Comparison of ENCODE assay signal across 8 mouse cellular contexts in the genomic region with DNA sequence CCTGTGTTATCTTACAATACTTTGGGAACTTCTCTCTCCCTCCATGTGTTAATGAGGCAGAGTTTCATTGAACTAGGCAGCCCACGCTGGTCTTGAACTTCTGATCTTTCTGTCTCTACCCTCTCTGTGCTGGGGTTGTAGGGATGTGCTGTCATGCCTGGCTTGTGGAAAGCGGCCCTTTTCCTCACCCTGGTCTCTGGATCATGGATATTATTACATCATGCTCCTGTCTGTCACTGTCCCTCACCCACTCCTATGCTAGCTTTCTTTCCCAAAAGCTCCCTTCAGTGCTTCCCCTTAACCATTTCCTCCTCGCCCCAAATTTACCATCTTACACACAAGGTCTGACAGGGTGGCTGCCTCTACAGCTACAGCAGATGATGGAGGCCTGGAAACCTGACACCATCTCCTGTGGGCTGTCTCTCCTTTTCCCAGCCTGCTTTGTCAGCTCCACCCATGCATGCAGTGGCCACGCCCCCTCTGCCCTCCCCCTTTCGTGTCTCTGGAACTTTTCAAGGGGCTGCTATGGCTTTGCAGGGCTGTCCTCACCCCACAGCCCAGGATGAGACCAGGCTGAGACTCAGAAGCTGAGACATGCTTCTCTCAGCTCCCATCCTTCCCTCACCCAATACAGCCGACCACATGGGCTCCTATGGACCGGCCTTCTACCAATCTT. TPM values are rescaled to one million over a fixed set of nuclear protein-coding genes. Genes with fewer than 3 reads are reported as not detected.
DNase-seq lines count a peak whose midpoint lies in the region; ATAC-seq lines count a peak whose summit lies in the region.

No protein-coding gene starts in this region.

- ATAC-seq in megakaryocyte progenitor cell, adult 5-6 weeks (replicated peaks; ENCODE audit: poor library complexity): peak; percentile 64

- intact Hi-C loops in heart, postnatal 36 days (cut with DNase I): no loop called here

- no peaks in the 10 kb centered on the region; the same call in 1 of the 2 replicates for H3K27me3 ChIP-seq in embryonic facial prominence, embryonic 10.5 days (replicated peaks; ENCODE audit: low read depth, poor library complexity, severe bottlenecking)

- no peak overlapping the region for H3K27ac ChIP-seq in embryonic facial prominence, embryonic 10.5 days (replicated peaks)

- WGBS in embryonic facial prominence, embryonic 10.5 days: 42% methylated on average over 7 of the region's 7 CpGs

- H3K9me3 ChIP-seq in embryonic facial prominence, embryonic 10.5 days: peaks cover 6% of the 10 kb centered on the region; the same call in 1 of the 2 replicates

- H3K36me3 ChIP-seq in embryonic facial prominence, embryonic 10.5 days (replicated peaks): no peaks in the 10 kb centered on the region

- peak; percentile 47 for DNase-seq in heart, postnatal 4 days
- no peak for DNase-seq in heart, postnatal 36 days
- peak; percentile 47 to 50 for DNase-seq in B cell, adult 2 months
- DNase-seq in embryonic facial prominence, embryonic 10.5 days (ENCODE audit: low spot score): peak; percentile 86
- no peak for DNase-seq in cerebellum, postnatal 36 days
- no peak for DNase-seq in frontal cortex, postnatal 25 days (ENCODE audit: low spot score in 2 of 2)
- DNase-seq in ovary, postnatal 36 days (ENCODE audit: low spot score): no peak

- peaks cover 18% of the 10 kb centered on the region for H3K4me1 ChIP-seq in embryonic facial prominence, embryonic 10.5 days

- H3K4me3 ChIP-seq in embryonic facial prominence, embryonic 10.5 days: peak overlapping the region; percentile 25; the same call in 1 of the 2 replicates

RNA-seq across cellular contexts. Expression of gene H2-Oa, which starts 1.2 kb away (rescaled TPM):
- not detected for total RNA-seq in heart, postnatal 4 days (2021)
- not detected for total RNA-seq in heart, postnatal 36 days (2021)
- polyA plus RNA-seq in embryonic facial prominence, embryonic 10.5 days (2016; fragmentation: Nextera tagmentation; extraction: Ambion mirVana): 0.31 and 0.69 TPM in 2 replicates
- 7.7 and 9.6 TPM in 2 replicates for total RNA-seq in megakaryocyte progenitor cell, adult 5-6 weeks (2015)
- total RNA-seq in megakaryocyte progenitor cell, adult 5-6 weeks (2017): 2.7 TPM in 2 replicates

RNA-seq across cellular contexts. Expression of gene H2-DMa, which starts 26.0 kb away (rescaled TPM):
- 1 to 10 TPM; 5.6 to 6.0 TPM for total RNA-seq in heart, postnatal 4 days (2021)
- 1 to 10 TPM; 4.0 to 6.5 TPM for total RNA-seq in heart, postnatal 36 days (2021)
- polyA plus RNA-seq in embryonic facial prominence, embryonic 10.5 days (2016; fragmentation: Nextera tagmentation; extraction: Ambion mirVana): 4.2 and 4.8 TPM in 2 replicates
- total RNA-seq in megakaryocyte progenitor cell, adult 5-6 weeks (2015): 72.0 and 74.5 TPM in 2 replicates
- total RNA-seq in megakaryocyte progenitor cell, adult 5-6 weeks (2017): 56.5 and 61.1 TPM in 2 replicates

RNA-seq across cellular contexts. Expression of gene Brd2, which starts 29.1 kb away (rescaled TPM):
- total RNA-seq in heart, postnatal 4 days (2021): 100 to 1,000 TPM; 125 to 128 TPM
- 10 to 100 TPM; 80.5 to 87.0 TPM for total RNA-seq in heart, postnatal 36 days (2021)
- polyA plus RNA-seq in embryonic facial prominence, embryonic 10.5 days (2016; fragmentation: Nextera tagmentation; extraction: Ambion mirVana): 141 and 144 TPM in 2 replicates
- total RNA-seq in megakaryocyte progenitor cell, adult 5-6 weeks (2015): 269 and 306 TPM in 2 replicates
- 260 and 284 TPM in 2 replicates for total RNA-seq in megakaryocyte progenitor cell, adult 5-6 weeks (2017)

RNA-seq across cellular contexts. Expression of gene H2-DMb2, which starts 49.8 kb away (rescaled TPM):
- total RNA-seq in heart, postnatal 4 days (2021): under 1 TPM; 0.55 to 0.72 TPM
- 1 to 10 TPM; 1.3 to 1.7 TPM for total RNA-seq in heart, postnatal 36 days (2021)
- 0.17 and 0.28 TPM in 2 replicates for polyA plus RNA-seq in embryonic facial prominence, embryonic 10.5 days (2016; fragmentation: Nextera tagmentation; extraction: Ambion mirVana)
- 3.9 and 5.8 TPM in 2 replicates for total RNA-seq in megakaryocyte progenitor cell, adult 5-6 weeks (2015)
- 6.7 and 8.5 TPM in 2 replicates for total RNA-seq in megakaryocyte progenitor cell, adult 5-6 weeks (2017)

RNA-seq across cellular contexts. Expression of gene Col11a2, which starts 54.1 kb away (rescaled TPM):
- 1 to 10 TPM; 1.4 to 2.2 TPM for total RNA-seq in heart, postnatal 4 days (2021)
- total RNA-seq in heart, postnatal 36 days (2021): 1 to 10 TPM in 1 of 2 experiments, under 1 TPM in 1; 0.98 to 1.9 TPM
- 1.0 and 1.2 TPM in 2 replicates for polyA plus RNA-seq in embryonic facial prominence, embryonic 10.5 days (2016; fragmentation: Nextera tagmentation; extraction: Ambion mirVana)
- 0.83 and 0.94 TPM in 2 replicates for total RNA-seq in megakaryocyte progenitor cell, adult 5-6 weeks (2015)
- total RNA-seq in megakaryocyte progenitor cell, adult 5-6 weeks (2017): 1.9 and 3.1 TPM in 2 replicates

Comparison
In these comparisons a context has a peak if more than half of its experiments do, and no peak if none do; other contexts are left out.
1. DNase-seq: peak in heart, postnatal 4 days (single experiment), B cell, adult 2 months (2 of 2) and embryonic facial prominence, embryonic 10.5 days (single experiment); none in heart, postnatal 36 days (0 of 2), cerebellum, postnatal 36 days (0 of 2), frontal cortex, postnatal 25 days (0 of 2) and ovary, postnatal 36 days (single experiment).
2. RNA of gene H2-DMa, which starts 26.0 kb away (total RNA-seq): 56.5 to 74.5 TPM in megakaryocyte progenitor cell, adult 5-6 weeks; 4.0 to 6.5 TPM in heart, postnatal 36 days and 5.6 to 6.0 TPM in heart, postnatal 4 days; every median in the first group is over 4 times any median in the second.